Mouse (Mus musculus) neural tube, embryonic 11.5 days (tissue): ENCODE measurements around the gene Nxn. TPM values are rescaled to one million over a fixed set of nuclear protein-coding genes. Genes with fewer than 3 reads are reported as not detected.

Source experiments
- ATAC-seq: fragments of 200-750 bp; cut with Nextera tagmentation; 2 replicates; pipeline ENCODE4 v1.8.0; 2017; ENCODE audit warnings: moderate number of reproducible peaks, mild to moderate bottlenecking, moderate TSS enrichment, moderate library complexity; ENCODE audit not compliant: insufficient read depth, low FRiP score, low TSS enrichment
- DNase-seq: peaks from one replicate; pipeline ENCODE4 v3.0.0-alpha.2; 2015; ENCODE audit warnings: low spot score
- H3K27ac ChIP-seq: fragments of 300-500 bp; sonication (generic); 2 replicates; pipeline ENCODE4 v1.5.1; 2014; ENCODE audit warnings: low read depth, mild to moderate bottlenecking, low read length
- H3K27me3 ChIP-seq: fragments of 300-500 bp; sonication (generic); 2 replicates; pipeline ENCODE4 v1.6.1; 2014; ENCODE audit warnings: mild to moderate bottlenecking, low read length, mixed read lengths; ENCODE audit not compliant: control insufficient read depth, insufficient read depth
- H3K36me3 ChIP-seq: fragments of 300-500 bp; sonication (generic); 2 replicates; pipeline ENCODE4 v1.6.1; 2014; ENCODE audit warnings: mild to moderate bottlenecking, low read length, moderate library complexity, mixed read lengths; ENCODE audit not compliant: control insufficient read depth, insufficient read depth
- H3K4me1 ChIP-seq: fragments of 300-500 bp; sonication (generic); 2 replicates; pipeline ENCODE4 v1.6.1; 2014; ENCODE audit warnings: low read length, mixed read lengths; ENCODE audit not compliant: control insufficient read depth, insufficient read depth
- H3K4me2 ChIP-seq: fragments of 300-500 bp; sonication (generic); 2 replicates; pipeline ENCODE4 v1.6.1; 2014; ENCODE audit warnings: low read depth, mild to moderate bottlenecking, moderate library complexity
- H3K4me3 ChIP-seq: fragments of 300-500 bp; sonication (generic); 2 replicates; pipeline ENCODE4 v1.5.1; 2014; ENCODE audit warnings: low read depth, low read length
- H3K9ac ChIP-seq: fragments of 300-500 bp; sonication (generic); 2 replicates; pipeline ENCODE4 v1.6.1; 2014; ENCODE audit warnings: mild to moderate bottlenecking, low read length
- H3K9me3 ChIP-seq: fragments of 300-500 bp; sonication (generic); 2 replicates; pipeline ENCODE4 v1.6.1; 2016; ENCODE audit warnings: low read length; ENCODE audit not compliant: control insufficient read depth
- WGBS: fragments of 180-500 bp; shearing (Covaris S2); extraction: QIAGEN DNeasy Blood & Tissue Kit; methylation state at CpG from one replicate; pipeline ENCODE4 v1.1.7; 2014; 5-methylcytosine and 5-hydroxymethylcytosine counted together
- polyA plus RNA-seq: library from polyadenylated mRNA; unstranded; fragments of >200 nt; fragmentation: Nextera tagmentation; extraction: Ambion mirVana; gene quantifications from 2 replicates; pipeline ENCODE4 v1.2.1, GENCODE M21; 2014

Gene Nxn
- polyA plus RNA-seq, 1 experiment from 2014 or later = 57.7 TPM

GRCm38 (mm10) chr11:76239750-76240149 lies 159.2 kb downstream of the Nxn start:
- H3K9me3 ChIP-seq = no peaks in the 10 kb centered on the region
- H3K4me1 ChIP-seq = peaks cover 10% of the 10 kb centered on the region
- H3K27me3 ChIP-seq = no peaks in the 10 kb centered on the region
- no peak for ATAC-seq
- H3K36me3 ChIP-seq = no peaks in the 10 kb centered on the region; the same call in 1 of the 2 replicates
- no peak overlapping the region for H3K9ac ChIP-seq
- H3K4me2 ChIP-seq = no peak overlapping the region
- no peak overlapping the region for H3K27ac ChIP-seq
- 92% methylated on average over 2 of the region's 2 CpGs for WGBS
- DNase-seq = no peak
- no peak overlapping the region for H3K4me3 ChIP-seq

- DNase-seq (no peak), ATAC-seq (no peak)
- Histone ChIP-seq H3K27ac (no peak overlapping the region), H3K9ac (no peak overlapping the region), H3K4me3 (no peak overlapping the region), H3K27me3 (no peaks in the 10 kb centered on the region), H3K9me3 (no peaks in the 10 kb centered on the region), H3K4me1 (no peaks in the 10 kb centered on the region), H3K4me2 (no peak overlapping the region), H3K36me3 (peaks cover 6% of the 10 kb centered on the region)
- WGBS = 90% methylated on average over 3 of the region's 3 CpGs
Observed at GRCm38 (mm10) chr11:76236136-76236535, 162.8 kb downstream of the Nxn start.

- H3K4me2 ChIP-seq = no peak overlapping the region
- no peak overlapping the region for H3K27ac ChIP-seq
- H3K4me1 ChIP-seq = no peaks in the 10 kb centered on the region
- no peaks in the 10 kb centered on the region for H3K27me3 ChIP-seq
- ATAC-seq (no peak), DNase-seq (no peak)
- H3K9me3 ChIP-seq = no peaks in the 10 kb centered on the region
- peaks cover 3% of the 10 kb centered on the region; the same call in 1 of the 2 replicates for H3K36me3 ChIP-seq
- H3K4me3 ChIP-seq = no peak overlapping the region
- no peak overlapping the region for H3K9ac ChIP-seq
Observed at GRCm38 (mm10) chr11:76225051-76225450, 173.9 kb downstream of the Nxn start.

- ATAC-seq (no peak), DNase-seq (no peak)
- Histone ChIP-seq H3K4me2 (no peak overlapping the region), H3K27ac (no peak overlapping the region), H3K9ac (no peak overlapping the region), H3K9me3 (no peaks in the 10 kb centered on the region), H3K27me3 (no peaks in the 10 kb centered on the region), H3K36me3 (peaks cover 3% of the 10 kb centered on the region; the same call in 1 of the 2 replicates), H3K4me3 (no peak overlapping the region), H3K4me1 (no peaks in the 10 kb centered on the region)
- WGBS = 89% methylated on average over 5 of the region's 5 CpGs
Observed at GRCm38 (mm10) chr11:76224631-76225030, 174.3 kb downstream of the Nxn start.

GRCm38 (mm10) chr11:76217390-76217800 lies 181.5 kb downstream of the Nxn start, which contains the start of the genes Dbil5 and Gemin4:
Dbil5 (plus strand) TSS chr11:76217608.
Gemin4 (minus strand) TSS chr11:76217664.
- Histone ChIP-seq H3K4me1 (no peaks in the 10 kb centered on the region), H3K36me3 (peaks cover 12% of the 10 kb centered on the region), H3K27me3 (no peaks in the 10 kb centered on the region), H3K4me3 (peak within 1 kb of the TSS; percentile 83), H3K4me2 (peak within 1 kb of the TSS; percentile 85), H3K9ac (peak within 1 kb of the TSS; percentile 95), H3K27ac (peak within 1 kb of the TSS; percentile 83), H3K9me3 (no peaks in the 10 kb centered on the region)
- WGBS = 0% methylated on average over 33 of the region's 35 CpGs
- DNase-seq = peak; percentile 99
- ATAC-seq = peak; percentile 98

GRCm38 (mm10) chr11:76216681-76217389 lies 182.1 kb downstream of the Nxn start:
- Histone ChIP-seq H3K4me2 (peak overlapping the region; percentile 85), H3K27ac (peak overlapping the region; percentile 83), H3K4me3 (peak overlapping the region; percentile 83), H3K4me1 (no peaks in the 10 kb centered on the region), H3K36me3 (peaks cover 12% of the 10 kb centered on the region), H3K9me3 (no peaks in the 10 kb centered on the region), H3K27me3 (no peaks in the 10 kb centered on the region), H3K9ac (peak overlapping the region; percentile 95)
- WGBS = 5% methylated on average over 33 of the region's 33 CpGs
- peak; percentile 58 for DNase-seq
- ATAC-seq = peak; percentile 31

- 97% methylated on average over 5 of the region's 5 CpGs for WGBS
- ATAC-seq = no peak
- Histone ChIP-seq H3K27me3 (no peaks in the 10 kb centered on the region), H3K9me3 (no peaks in the 10 kb centered on the region), H3K9ac (peak overlapping the region; percentile 95), H3K4me2 (peak overlapping the region; percentile 85), H3K4me3 (peak overlapping the region; percentile 83), H3K27ac (no peak overlapping the region), H3K4me1 (no peaks in the 10 kb centered on the region), H3K36me3 (peaks cover 12% of the 10 kb centered on the region)
- DNase-seq = no peak
Observed at GRCm38 (mm10) chr11:76216049-76216540, 182.8 kb downstream of the Nxn start.

GRCm38 (mm10) chr11:76215011-76215410 lies 183.9 kb downstream of the Nxn start:
- no peak overlapping the region for H3K9ac ChIP-seq
- no peak overlapping the region for H3K4me2 ChIP-seq
- no peaks in the 10 kb centered on the region for H3K27me3 ChIP-seq
- no peak for ATAC-seq
- H3K27ac ChIP-seq = no peak overlapping the region
- no peaks in the 10 kb centered on the region for H3K4me1 ChIP-seq
- H3K4me3 ChIP-seq = no peak overlapping the region
- peaks cover 12% of the 10 kb centered on the region for H3K36me3 ChIP-seq
- no peaks in the 10 kb centered on the region for H3K9me3 ChIP-seq
- WGBS = 96% methylated on average over 2 of the region's 2 CpGs
- no peak for DNase-seq

GRCm38 (mm10) chr11:76213841-76214240 lies 185.1 kb downstream of the Nxn start:
- Histone ChIP-seq H3K4me3 (no peak overlapping the region), H3K9me3 (no peaks in the 10 kb centered on the region), H3K9ac (no peak overlapping the region), H3K27ac (no peak overlapping the region), H3K4me2 (no peak overlapping the region), H3K27me3 (no peaks in the 10 kb centered on the region), H3K36me3 (peaks cover 12% of the 10 kb centered on the region), H3K4me1 (no peaks in the 10 kb centered on the region)
- no peak for ATAC-seq
- WGBS = 51% methylated on average over 5 of the region's 5 CpGs
- DNase-seq = no peak
